Mouse (Mus musculus) cerebellum, adult 2 months (tissue): ENCODE measurements around the gene Hoxc5.

Source experiments
- CTCF ChIP-seq: fragments of 200-500 bp; IDR thresholded peaks from 2 replicates; pipeline ENCODE4 v1.5.1; 2011; ENCODE audit warnings: low read depth, mild to moderate bottlenecking, control low read depth, low read length, moderate library complexity, borderline replicate concordance; ENCODE audit not compliant: insufficient read depth
- POLR2A ChIP-seq: fragments of 200-500 bp; IDR thresholded peaks from 2 replicates; pipeline ENCODE4 v1.6.1; 2011; ENCODE audit warnings: low read length, control low read depth, borderline replicate concordance; ENCODE audit not compliant: insufficient read depth

GRCm38 (mm10) chr15:102984925-102985324 lies 17.7 kb downstream of the Hoxc5 start:
- no peak for TF ChIP-seq CTCF
- TF ChIP-seq POLR2A = no peak
